Mouse (Mus musculus) lung, embryonic 16.5 days (tissue): ENCODE data around the gene Stra6l. TPM values are rescaled to one million over a fixed set of nuclear protein-coding genes. Genes with fewer than 3 reads are reported as not detected.

Experiments
- ATAC-seq: fragments of 200-750 bp; cut with Nextera tagmentation; 2 replicates; pipeline ENCODE4 v1.8.0; 2017; ENCODE audit warnings: low read depth, mild to moderate bottlenecking, moderate library complexity
- H3K27ac ChIP-seq: fragments of 300-500 bp; sonication (generic); 2 replicates; pipeline ENCODE4 v1.5.1; 2014; ENCODE audit warnings: mild to moderate bottlenecking, control low read depth, low read length
- H3K27me3 ChIP-seq: fragments of 300-500 bp; sonication (generic); 2 replicates; pipeline ENCODE4 v1.6.1; 2014; ENCODE audit warnings: low read depth, low read length, mixed read lengths; ENCODE audit not compliant: control insufficient read depth, insufficient read depth
- H3K36me3 ChIP-seq: fragments of 300-500 bp; sonication (generic); 2 replicates; pipeline ENCODE4 v1.6.1; 2014; ENCODE audit warnings: low read length; ENCODE audit not compliant: control insufficient read depth, insufficient read depth
- H3K4me1 ChIP-seq: fragments of 300-500 bp; sonication (generic); replicated peaks from 2 replicates; pipeline ENCODE4 v1.6.1; 2014; ENCODE audit warnings: low read length, mixed read lengths; ENCODE audit not compliant: control insufficient read depth, insufficient read depth
- H3K4me2 ChIP-seq: fragments of 300-500 bp; sonication (generic); 2 replicates; pipeline ENCODE4 v1.6.1; 2014; ENCODE audit warnings: low read depth, low read length, control low read depth
- H3K4me3 ChIP-seq: fragments of 300-500 bp; sonication (generic); 2 replicates; pipeline ENCODE4 v1.5.1; 2014; ENCODE audit warnings: mild to moderate bottlenecking, low read length, control low read depth
- H3K9ac ChIP-seq: fragments of 300-500 bp; sonication (generic); 2 replicates; pipeline ENCODE4 v1.6.1; 2014; ENCODE audit warnings: low read length, control low read depth
- H3K9me3 ChIP-seq: fragments of 300-500 bp; sonication (generic); 2 replicates; pipeline ENCODE4 v1.6.1; 2016; ENCODE audit warnings: low read length; ENCODE audit not compliant: control insufficient read depth
- WGBS: fragments of 180-500 bp; shearing (Covaris S2); extraction: QIAGEN DNeasy Blood & Tissue Kit; methylation state at CpG from one replicate; pipeline ENCODE4 v1.1.7; 2014; 5-methylcytosine and 5-hydroxymethylcytosine counted together
- polyA plus RNA-seq: library from polyadenylated mRNA; unstranded; fragments of >200 nt; fragmentation: Nextera tagmentation; extraction: Ambion mirVana; gene quantifications from 2 replicates; pipeline ENCODE4 v1.2.1, GENCODE M21; 2015

The Stra6l gene
- polyA plus RNA-seq, 1 experiment from 2014 or later, result 0.03 TPM

DNA sequence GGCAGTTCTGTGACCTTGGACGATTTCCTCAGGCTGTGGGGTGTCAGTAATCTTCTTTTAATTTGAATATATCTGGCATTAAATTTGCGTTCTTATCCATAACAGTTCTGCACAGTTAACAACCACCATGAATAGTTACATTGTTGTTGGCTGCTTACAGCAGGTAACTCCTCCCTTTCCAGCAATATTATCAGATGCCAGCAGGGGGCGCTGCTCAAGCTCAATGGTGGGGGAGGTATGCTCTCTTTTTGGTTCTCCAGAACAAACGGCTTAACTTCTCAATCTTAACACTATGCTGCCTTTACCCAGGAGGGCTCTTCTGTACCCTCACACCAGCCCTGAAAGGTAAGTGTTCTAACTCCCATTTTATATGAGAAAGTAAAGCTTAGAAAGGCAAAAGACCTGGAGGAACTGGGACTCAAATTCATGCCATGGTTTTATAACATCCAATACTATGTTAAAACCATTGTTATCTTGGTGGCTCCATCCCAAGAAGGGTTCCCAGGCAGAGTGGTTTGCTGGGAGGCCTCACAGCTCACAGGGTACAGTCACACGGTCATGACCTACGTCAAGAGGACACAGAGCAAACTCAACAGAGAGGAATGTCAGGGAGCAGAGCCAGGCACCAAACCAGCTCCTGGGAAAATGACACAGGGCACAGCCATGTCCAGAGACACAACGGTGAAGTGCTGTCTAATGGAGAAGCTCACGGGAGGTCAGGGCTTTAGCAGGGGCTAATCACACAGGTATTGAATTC lies 28.2 kb upstream of the Stra6l start:
- no peak overlapping the region for H3K27ac ChIP-seq
- peaks cover 19% of the 10 kb centered on the region for H3K4me1 ChIP-seq
- peaks cover 19% of the 10 kb centered on the region for H3K27me3 ChIP-seq
- H3K4me3 ChIP-seq, result no peak overlapping the region
- no peaks in the 10 kb centered on the region for H3K9me3 ChIP-seq
- H3K36me3 ChIP-seq, result no peaks in the 10 kb centered on the region
- no peak overlapping the region for H3K9ac ChIP-seq
- WGBS, result 27% methylated on average over 8 of the region's 8 CpGs
- H3K4me2 ChIP-seq, result peak overlapping the region; percentile 71
- 0 out of 2 replicates have a peak, but pooled peaks have one; percentile 32 for ATAC-seq

DNA sequence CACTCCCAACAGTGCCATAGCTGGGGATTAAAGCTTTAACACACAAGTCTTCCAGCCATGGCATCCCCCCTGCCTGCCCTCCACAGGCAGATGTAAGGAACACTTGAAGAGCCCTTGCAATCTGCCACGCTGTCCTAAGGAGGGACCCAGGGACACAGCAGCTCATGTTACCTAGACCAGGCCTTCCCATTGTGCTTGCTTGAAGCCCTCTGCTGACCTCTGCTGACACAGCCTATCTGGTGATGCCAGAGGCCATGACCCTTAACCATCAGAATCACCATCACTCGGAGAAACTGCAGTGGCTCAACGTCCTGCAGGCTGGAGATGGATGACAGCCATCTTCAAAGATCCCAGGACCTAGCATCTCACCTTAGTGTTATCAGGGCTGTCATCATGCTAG lies 26.5 kb upstream of the Stra6l start:
- Histone ChIP-seq H3K4me3 (no peak overlapping the region), H3K9me3 (no peaks in the 10 kb centered on the region), H3K9ac (no peak overlapping the region), H3K36me3 (no peaks in the 10 kb centered on the region), H3K27ac (no peak overlapping the region), H3K4me2 (no peak overlapping the region), H3K4me1 (peaks cover 23% of the 10 kb centered on the region), H3K27me3 (peaks cover 34% of the 10 kb centered on the region)
- ATAC-seq, result no peak
- WGBS, result 47% methylated on average over 3 of the region's 3 CpGs

DNA sequence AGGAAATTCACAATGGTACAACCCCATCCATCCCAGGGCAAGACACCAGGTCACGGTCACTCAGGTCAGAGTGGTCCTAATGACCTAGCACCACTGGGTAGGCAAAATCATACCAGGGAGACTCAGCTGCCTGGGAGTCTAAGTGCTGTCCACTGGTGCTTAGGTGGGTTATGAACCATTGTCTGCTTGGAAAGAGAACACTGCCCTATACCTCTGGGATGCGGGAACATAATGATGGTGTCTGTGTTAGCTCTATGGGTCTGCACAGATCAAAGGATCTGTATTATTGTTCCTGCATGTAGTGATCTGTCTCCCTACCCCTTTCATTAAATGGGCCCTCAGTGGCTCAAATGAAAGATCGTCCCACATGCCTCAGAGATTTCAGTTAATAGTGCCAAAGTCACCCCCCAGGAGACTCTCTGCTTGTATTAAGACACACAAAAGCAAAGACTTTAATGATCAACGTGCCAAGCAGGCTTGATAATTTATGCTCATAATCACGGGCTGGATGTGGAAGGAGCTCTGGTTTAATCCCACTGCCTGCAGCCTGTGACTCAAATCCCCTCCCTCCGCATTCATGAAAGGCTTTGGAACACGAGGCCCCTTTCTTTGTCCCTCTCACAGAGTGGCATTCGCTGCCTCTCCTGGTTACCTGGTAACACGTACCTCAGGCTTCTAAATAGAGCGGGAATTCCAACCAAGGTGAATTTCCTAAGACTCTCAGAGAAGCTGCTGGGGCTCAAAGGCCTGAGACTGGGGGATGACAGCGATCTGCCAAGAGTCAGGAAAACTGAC lies 25.5 kb upstream of the Stra6l start:
- no peak overlapping the region for H3K4me2 ChIP-seq
- H3K36me3 ChIP-seq, result no peaks in the 10 kb centered on the region
- H3K4me1 ChIP-seq, result peaks cover 23% of the 10 kb centered on the region
- peaks cover 44% of the 10 kb centered on the region for H3K27me3 ChIP-seq
- 43% methylated on average over 11 of the region's 11 CpGs for whole genome bisulfite sequencing
- no peak for ATAC-seq
- no peak overlapping the region for H3K27ac ChIP-seq
- no peaks in the 10 kb centered on the region for H3K9me3 ChIP-seq
- H3K4me3 ChIP-seq, result no peak overlapping the region
- no peak overlapping the region for H3K9ac ChIP-seq

DNA sequence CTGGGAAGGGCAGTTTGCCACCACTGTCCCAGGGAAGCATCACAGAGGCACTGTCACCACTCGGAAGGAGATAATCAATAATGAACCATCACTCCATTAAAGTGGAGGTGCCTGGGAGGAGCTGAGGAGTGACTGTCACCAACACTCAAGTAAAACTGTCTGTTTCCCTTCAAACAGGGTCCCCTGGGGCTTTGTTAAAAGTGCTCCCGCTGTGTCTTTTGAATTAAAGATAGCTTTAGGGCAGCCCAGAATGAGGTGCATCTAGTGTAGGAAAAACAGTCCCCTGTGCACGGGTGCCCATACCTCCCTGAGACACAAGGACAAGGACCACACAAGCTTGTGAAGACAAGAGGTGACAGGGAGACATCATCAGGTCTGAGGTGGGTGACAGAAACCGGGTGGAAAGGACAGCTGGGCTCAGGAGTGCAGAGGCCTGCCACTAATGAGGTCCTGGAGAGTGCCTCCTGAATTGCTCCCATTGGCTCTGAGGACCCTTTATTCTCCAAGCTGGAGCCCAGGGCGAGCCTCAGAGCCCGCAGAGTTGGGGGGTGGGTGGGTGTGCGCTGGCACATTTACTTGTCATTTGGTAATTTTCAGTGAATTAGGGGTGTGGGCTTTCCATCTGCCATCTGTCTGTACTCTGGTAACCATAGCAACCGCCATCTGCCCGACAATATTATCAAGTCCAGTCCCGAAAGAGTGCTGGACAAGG lies 24.3 kb upstream of the Stra6l start:
- H3K4me1 ChIP-seq, result peaks cover 13% of the 10 kb centered on the region
- peaks cover 54% of the 10 kb centered on the region for H3K27me3 ChIP-seq
- no peak overlapping the region for H3K9ac ChIP-seq
- no peak overlapping the region for H3K4me2 ChIP-seq
- no peaks in the 10 kb centered on the region for H3K36me3 ChIP-seq
- H3K9me3 ChIP-seq, result no peaks in the 10 kb centered on the region
- WGBS, result 16% methylated on average over 10 of the region's 10 CpGs
- no peak for ATAC-seq
- no peak overlapping the region for H3K27ac ChIP-seq
- H3K4me3 ChIP-seq, result no peak overlapping the region

DNA sequence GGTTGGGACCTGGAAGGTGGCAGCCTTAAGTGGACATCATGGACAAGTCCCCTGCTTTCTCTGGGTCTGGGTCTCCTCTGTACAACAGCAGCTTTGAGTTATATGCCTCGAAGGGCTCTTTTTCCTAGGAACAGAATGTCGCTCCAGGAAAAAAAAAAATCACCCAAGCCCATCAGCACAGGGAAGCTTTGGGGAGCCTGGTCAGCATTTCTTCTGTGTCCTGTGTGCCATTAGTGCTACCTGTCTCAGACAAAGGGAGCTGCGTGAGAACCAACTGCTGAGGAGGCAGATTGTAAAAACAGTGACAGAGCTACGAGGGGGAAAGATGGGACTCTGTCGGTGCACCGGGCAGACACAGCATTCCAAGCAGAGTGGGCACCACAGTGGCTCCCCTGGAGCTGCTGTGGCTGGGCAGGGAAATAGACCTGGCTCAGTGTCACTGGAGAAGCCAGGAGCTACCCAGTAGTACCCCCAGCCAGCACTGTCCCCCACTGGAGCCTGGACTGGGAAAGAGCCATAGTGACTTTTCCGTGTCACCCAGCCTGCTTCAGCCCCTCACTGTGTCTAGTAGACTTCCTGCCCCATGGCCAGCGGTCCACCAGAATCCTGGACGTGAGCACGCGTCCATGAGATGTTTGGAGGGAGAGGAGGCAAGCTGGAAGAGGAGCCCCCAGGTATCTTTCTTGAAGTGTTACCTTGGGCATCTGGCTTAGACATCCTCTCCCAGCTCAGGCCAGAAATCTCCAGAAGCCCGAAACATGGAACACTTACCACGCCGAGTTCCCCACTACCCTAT lies 23.5 kb upstream of the Stra6l start:
- 31% methylated on average over 14 of the region's 14 CpGs for WGBS
- Histone ChIP-seq H3K9ac (no peak overlapping the region), H3K4me2 (no peak overlapping the region), H3K27me3 (peaks cover 60% of the 10 kb centered on the region), H3K9me3 (no peaks in the 10 kb centered on the region), H3K27ac (no peak overlapping the region), H3K4me3 (no peak overlapping the region), H3K4me1 (peaks cover 5% of the 10 kb centered on the region; the same call in 1 of the 2 replicates), H3K36me3 (no peaks in the 10 kb centered on the region)
- ATAC-seq, result no peak

DNA sequence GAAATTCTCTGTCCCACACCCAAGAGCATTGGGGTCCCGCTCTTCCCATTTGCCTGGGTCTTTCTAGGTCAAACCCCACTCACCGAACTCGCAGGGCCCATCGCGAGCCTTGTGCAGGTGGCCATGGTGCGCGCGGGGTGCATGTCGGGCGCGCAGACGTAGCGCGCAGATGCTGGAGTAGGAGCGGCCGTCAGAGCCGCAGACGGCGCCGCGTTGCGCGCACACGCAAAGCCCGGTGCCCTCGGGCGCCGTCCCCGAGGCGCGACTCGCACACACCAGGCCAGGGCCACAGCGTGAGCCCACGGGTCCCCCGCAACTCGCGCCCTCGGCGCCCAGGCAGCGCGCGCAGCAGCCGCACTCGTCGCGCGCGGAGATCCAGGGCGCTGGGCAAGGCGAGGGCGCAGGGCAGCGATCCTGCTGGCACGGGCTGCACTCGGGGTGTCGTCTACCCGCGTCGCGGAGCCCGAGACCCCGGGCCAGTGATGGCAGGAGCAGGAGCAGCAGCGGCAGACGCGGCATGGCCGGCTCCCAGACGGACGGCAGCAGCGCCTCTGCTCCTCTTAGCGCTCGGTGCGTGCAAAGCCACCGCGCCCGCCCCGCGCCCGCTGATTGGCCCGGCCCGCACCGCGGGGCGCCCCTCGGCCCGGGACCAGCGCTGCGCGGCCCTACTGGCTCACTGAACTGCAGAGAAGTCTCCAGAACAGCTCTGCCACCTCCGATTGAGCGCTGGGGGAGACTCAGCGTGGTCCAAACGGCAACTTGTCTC lies 22.0 kb upstream of the Stra6l start, which contains the start of gene Igfbpl1:
Gene Igfbpl1 (minus strand): TSS at position 649 of the 766 bp plus-strand sequence.
- WGBS, result 1% methylated on average over 72 of the region's 91 CpGs
- no peaks in the 10 kb centered on the region for H3K9me3 ChIP-seq
- H3K27me3 ChIP-seq, result peaks cover 64% of the 10 kb centered on the region
- H3K9ac ChIP-seq, result no peak within 1 kb of the TSS; the same call in 1 of the 2 replicates
- H3K4me1 ChIP-seq, result peaks cover 3% of the 10 kb centered on the region; the same call in 1 of the 2 replicates
- H3K27ac ChIP-seq, result no peak within 1 kb of the TSS
- peak within 1 kb of the TSS; percentile 43 for H3K4me3 ChIP-seq
- H3K36me3 ChIP-seq, result no peaks in the 10 kb centered on the region
- H3K4me2 ChIP-seq, result peak within 1 kb of the TSS; percentile 60
- ATAC-seq, result peak; percentile 56; the same call in 1 of the 2 replicates

DNA sequence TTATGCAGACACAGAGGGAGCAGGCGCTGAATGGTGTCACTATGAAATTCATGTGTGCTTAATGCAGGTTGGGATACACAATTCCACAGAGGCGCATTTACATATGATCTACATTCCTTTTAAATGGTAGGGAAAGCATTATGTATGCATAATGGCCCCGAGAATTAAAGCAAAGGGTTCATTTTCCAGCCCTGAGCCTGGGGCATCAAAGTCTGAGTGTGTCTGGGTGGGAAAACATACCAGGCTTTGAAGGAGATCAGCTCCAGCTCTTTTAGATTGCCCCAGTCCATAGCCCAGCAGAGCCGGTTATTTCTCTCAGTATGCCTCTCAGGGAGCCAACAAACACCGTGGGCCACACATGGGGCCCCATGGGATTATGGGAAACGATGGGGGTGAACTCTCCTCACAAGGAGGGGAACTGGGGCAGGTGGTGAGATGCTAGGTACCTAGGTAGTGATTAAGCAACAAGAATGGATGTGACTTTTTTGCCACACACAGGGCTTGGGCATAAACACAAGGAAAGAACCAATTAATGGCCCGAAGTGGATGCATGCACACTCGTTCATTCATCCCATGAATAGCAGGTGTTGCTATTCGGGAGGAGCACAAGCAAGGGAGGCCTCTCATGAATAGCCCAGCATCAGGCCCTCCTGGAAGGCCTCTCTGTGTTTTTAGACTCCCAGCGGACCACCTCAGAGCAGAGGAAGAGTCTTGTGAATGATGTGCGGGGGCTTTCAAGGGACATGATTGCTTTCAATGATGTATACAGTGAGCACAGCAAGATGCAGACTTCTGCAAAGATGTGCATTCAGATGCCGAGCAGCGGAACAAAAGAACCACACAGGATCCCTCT lies 18.3 kb upstream of the Stra6l start:
- 58% methylated on average over 13 of the region's 13 CpGs for WGBS
- H3K36me3 ChIP-seq, result no peaks in the 10 kb centered on the region
- H3K4me3 ChIP-seq, result no peak overlapping the region
- no peak overlapping the region for H3K4me2 ChIP-seq
- H3K9ac ChIP-seq, result no peak overlapping the region
- H3K27me3 ChIP-seq, result peaks cover 49% of the 10 kb centered on the region
- no peaks in the 10 kb centered on the region for H3K9me3 ChIP-seq
- ATAC-seq, result no peak
- H3K27ac ChIP-seq, result no peak overlapping the region
- H3K4me1 ChIP-seq, result peaks cover 3% of the 10 kb centered on the region; the same call in 1 of the 2 replicates
